Mouse (Mus musculus): ENCODE results near the gene Hebp2. TPM values are rescaled to one million over a fixed set of nuclear protein-coding genes. Genes with fewer than 3 reads are reported as not detected.

Gene Hebp2
- total and polyA plus RNA-seq, 2 experiments from 2014 or later = 8.7 to 10.2 TPM

- H3K36me3 ChIP-seq (replicated peaks; ENCODE audit: control insufficient read depth, insufficient read depth, low read length) = peaks cover 32% of the 10 kb centered on the region
- H3K4me2 ChIP-seq (ENCODE audit: low read depth, low read length) = peak overlapping the region; percentile 31; the same call in 1 of the 2 replicates
- H3K4me3 ChIP-seq (ENCODE audit: low read depth, low read length) = no peak overlapping the region
- H3K27me3 ChIP-seq (ENCODE audit: control insufficient read depth, insufficient read depth, low read length) = no peaks in the 10 kb centered on the region
- WGBS = 59% methylated on average over 22 of the region's 22 CpGs
- TF ChIP-seq EP300 (IDR thresholded peaks at IDR 0.05; ENCODE audit: low read depth) = no peak
- no peak for TF ChIP-seq CTCF (IDR thresholded peaks at IDR 0.05; ENCODE audit: low read depth)
- H3K9me3 ChIP-seq (replicated peaks; ENCODE audit: control insufficient read depth, low read length) = no peaks in the 10 kb centered on the region
- no peak overlapping the region for H3K9ac ChIP-seq (replicated peaks; ENCODE audit: low read depth, low read length)
- ATAC-seq (ENCODE audit: insufficient read depth, low read depth) = peak; percentile 50
- 0 out of 2 replicates have a peak overlapping the region, but pooled peaks have one; percentile 22 for H3K27ac ChIP-seq (ENCODE audit: low read depth)
- peaks cover 15% of the 10 kb centered on the region for H3K4me1 ChIP-seq (ENCODE audit: control insufficient read depth, insufficient read depth)
- DNase-seq (ENCODE audit: low spot score) = no peak
These were observed 19.6 kb downstream of the Hebp2 start for GRCm38 (mm10) chr10:18526184-18526850.

- 58% methylated on average over 9 of the region's 9 CpGs for WGBS
- H3K4me2 ChIP-seq (ENCODE audit: low read depth, low read length) = peak overlapping the region; percentile 31; the same call in 1 of the 2 replicates
- no peaks in the 10 kb centered on the region for H3K9me3 ChIP-seq (replicated peaks; ENCODE audit: control insufficient read depth, low read length)
- no peak for TF ChIP-seq CTCF (IDR thresholded peaks at IDR 0.05; ENCODE audit: low read depth)
- TF ChIP-seq EP300 (IDR thresholded peaks at IDR 0.05; ENCODE audit: low read depth) = no peak
- H3K36me3 ChIP-seq (replicated peaks; ENCODE audit: control insufficient read depth, insufficient read depth, low read length) = peaks cover 27% of the 10 kb centered on the region
- no peaks in the 10 kb centered on the region for H3K27me3 ChIP-seq (ENCODE audit: control insufficient read depth, insufficient read depth, low read length)
- ATAC-seq (ENCODE audit: insufficient read depth, low read depth) = no peak
- no peak overlapping the region for H3K4me3 ChIP-seq (ENCODE audit: low read depth, low read length)
- no peak overlapping the region for H3K27ac ChIP-seq (ENCODE audit: low read depth)
- no peak overlapping the region for H3K9ac ChIP-seq (replicated peaks; ENCODE audit: low read depth, low read length)
- no peak for DNase-seq (ENCODE audit: low spot score)
- peaks cover 15% of the 10 kb centered on the region for H3K4me1 ChIP-seq (ENCODE audit: control insufficient read depth, insufficient read depth)
These were observed 20.1 kb downstream of the Hebp2 start for GRCm38 (mm10) chr10:18525726-18526125.

GRCm38 (mm10) chr10:18525311-18525710 lies 20.6 kb downstream of the Hebp2 start:
- no peak for ATAC-seq (ENCODE audit: insufficient read depth, low read depth)
- TF ChIP-seq EP300 (IDR thresholded peaks at IDR 0.05; ENCODE audit: low read depth) = no peak
- TF ChIP-seq CTCF (IDR thresholded peaks at IDR 0.05; ENCODE audit: low read depth) = no peak
- Histone ChIP-seq H3K9ac (replicated peaks; ENCODE audit: low read depth, low read length) (no peak overlapping the region), H3K27me3 (ENCODE audit: control insufficient read depth, insufficient read depth, low read length) (no peaks in the 10 kb centered on the region), H3K9me3 (replicated peaks; ENCODE audit: control insufficient read depth, low read length) (no peaks in the 10 kb centered on the region), H3K4me3 (ENCODE audit: low read depth, low read length) (no peak overlapping the region), H3K4me2 (ENCODE audit: low read depth, low read length) (no peak overlapping the region), H3K4me1 (ENCODE audit: control insufficient read depth, insufficient read depth) (peaks cover 15% of the 10 kb centered on the region), H3K27ac (ENCODE audit: low read depth) (no peak overlapping the region), H3K36me3 (replicated peaks; ENCODE audit: control insufficient read depth, insufficient read depth, low read length) (peaks cover 26% of the 10 kb centered on the region)
- no peak for DNase-seq (ENCODE audit: low spot score)
- 80% methylated on average over 15 of the region's 15 CpGs for WGBS

- H3K9me3 ChIP-seq (replicated peaks; ENCODE audit: control insufficient read depth, low read length) = no peaks in the 10 kb centered on the region
- no peak overlapping the region for H3K4me3 ChIP-seq (ENCODE audit: low read depth, low read length)
- WGBS = 83% methylated on average over 2 of the region's 2 CpGs
- peaks cover 8% of the 10 kb centered on the region for H3K4me1 ChIP-seq (ENCODE audit: control insufficient read depth, insufficient read depth)
- DNase-seq (ENCODE audit: low spot score) = no peak
- H3K27ac ChIP-seq (ENCODE audit: low read depth) = no peak overlapping the region
- no peak for TF ChIP-seq EP300 (IDR thresholded peaks at IDR 0.05; ENCODE audit: low read depth)
- no peak for TF ChIP-seq CTCF (IDR thresholded peaks at IDR 0.05; ENCODE audit: low read depth)
- H3K27me3 ChIP-seq (ENCODE audit: control insufficient read depth, insufficient read depth, low read length) = no peaks in the 10 kb centered on the region
- H3K36me3 ChIP-seq (replicated peaks; ENCODE audit: control insufficient read depth, insufficient read depth, low read length) = peaks cover 28% of the 10 kb centered on the region
- no peak overlapping the region for H3K4me2 ChIP-seq (ENCODE audit: low read depth, low read length)
- no peak overlapping the region for H3K9ac ChIP-seq (replicated peaks; ENCODE audit: low read depth, low read length)
- ATAC-seq (ENCODE audit: insufficient read depth, low read depth) = no peak
These were observed 23.3 kb downstream of the Hebp2 start for GRCm38 (mm10) chr10:18522556-18522955.

GRCm38 (mm10) chr10:18511496-18511895 lies 34.4 kb downstream of the Hebp2 start:
- TF ChIP-seq CTCF (IDR thresholded peaks at IDR 0.05; ENCODE audit: low read depth) = no peak
- TF ChIP-seq EP300 (IDR thresholded peaks at IDR 0.05; ENCODE audit: low read depth) = no peak
- Histone ChIP-seq H3K9ac (replicated peaks; ENCODE audit: low read depth, low read length) (no peak overlapping the region), H3K9me3 (replicated peaks; ENCODE audit: control insufficient read depth, low read length) (no peaks in the 10 kb centered on the region), H3K27me3 (ENCODE audit: control insufficient read depth, insufficient read depth, low read length) (no peaks in the 10 kb centered on the region), H3K27ac (ENCODE audit: low read depth) (0 out of 2 replicates have a peak overlapping the region, but pooled peaks have one; percentile 17), H3K4me3 (ENCODE audit: low read depth, low read length) (no peak overlapping the region), H3K36me3 (replicated peaks; ENCODE audit: control insufficient read depth, insufficient read depth, low read length) (peaks cover 5% of the 10 kb centered on the region), H3K4me2 (ENCODE audit: low read depth, low read length) (no peak overlapping the region), H3K4me1 (ENCODE audit: control insufficient read depth, insufficient read depth) (0 out of 2 replicates have a peak, but pooled peaks cover 2% of the 10 kb centered on the region)
- no peak for ATAC-seq (ENCODE audit: insufficient read depth, low read depth)
- no peak for DNase-seq (ENCODE audit: low spot score)
- 83% methylated on average over 11 of the region's 11 CpGs for WGBS
